Mouse (Mus musculus) testis, postnatal 10 days (tissue): Measurements from ENCODE around the gene Gemin8.

ENCODE experiments used
- DNase-seq: peaks from one replicate; pipeline ENCODE4 v3.0.0; 2021; ENCODE audit warnings: low spot score

Gemin8 gene

GRCm38 (mm10) chrX:166169892-166170799, at the start of gene Gemin8:
TSS of gene Gemin8 (plus strand) at chrX:166170454.
- peak; percentile 93 for DNase-seq

GRCm38 (mm10) chrX:166147158-166147846, 23.0 kb upstream of the Gemin8 start:
- DNase-seq: no peak

DNA sequence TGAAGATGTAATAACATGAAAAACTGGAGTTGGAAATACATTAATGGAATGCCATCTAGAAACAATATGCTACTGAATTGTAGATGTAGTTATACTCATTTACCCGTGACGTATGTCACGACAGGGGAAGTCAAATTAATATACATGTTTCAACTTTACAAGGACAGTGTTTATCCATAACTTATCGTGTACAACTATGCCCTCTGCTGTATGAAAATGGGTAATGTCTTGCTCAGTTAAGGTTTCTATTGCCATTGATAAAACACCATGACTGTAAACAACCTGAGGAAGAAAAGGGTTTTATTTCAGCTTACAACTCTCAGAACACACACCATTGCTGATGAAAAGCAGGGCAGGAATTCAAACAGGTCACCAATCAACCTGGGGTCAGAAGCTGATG, 7.5 kb upstream of the Gemin8 start:
- no peak for DNase-seq

DNA sequence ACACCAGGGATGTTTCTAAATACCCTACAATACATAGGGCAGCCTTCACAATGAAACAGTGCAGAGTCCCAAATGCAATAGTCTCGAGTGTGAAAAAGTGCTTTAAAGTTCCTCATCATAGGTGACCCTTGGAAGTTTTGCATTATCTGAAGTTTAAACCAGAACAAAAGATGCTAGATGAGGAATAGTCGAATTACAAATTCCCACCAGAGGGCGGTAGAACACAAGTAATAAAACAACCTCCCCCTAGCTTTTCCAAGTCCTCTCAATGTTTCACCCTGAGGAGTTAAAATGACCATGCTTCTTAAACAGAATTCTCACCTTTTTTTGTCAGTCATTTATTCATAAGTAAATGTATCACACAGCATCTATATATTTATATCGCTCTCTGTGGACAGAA, 2.9 kb upstream of the Gemin8 start:
- DNase-seq: peak; percentile 40

GRCm38 (mm10) chrX:166167923-166168322, 2.3 kb upstream of the Gemin8 start:
- no peak for DNase-seq

- no peak for DNase-seq
Observed at GRCm38 (mm10) chrX:166170800-166171738, 815 bp downstream of the Gemin8 start.

- no peak for DNase-seq
Observed at GRCm38 (mm10) chrX:166172041-166172440, 1.8 kb downstream of the Gemin8 start.

DNA sequence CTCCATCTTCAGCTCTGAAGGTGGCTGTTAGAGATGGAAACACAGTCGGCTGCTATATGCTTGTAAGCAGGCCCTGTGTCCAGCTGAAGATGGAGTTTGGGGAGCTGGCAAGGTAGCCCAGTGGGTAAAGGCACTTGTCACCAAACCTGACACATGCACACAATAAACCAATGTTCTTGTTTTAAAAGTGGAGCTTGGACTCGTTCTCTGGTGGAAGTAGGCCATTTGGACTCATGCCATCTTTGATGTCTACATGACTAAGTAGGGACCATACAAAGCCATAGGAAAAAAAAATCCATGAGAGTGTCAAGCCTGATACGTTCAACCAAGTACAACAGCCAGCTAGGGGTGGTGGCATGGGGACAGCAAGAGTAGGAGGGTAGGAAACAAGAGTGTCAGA, 2.4 kb downstream of the Gemin8 start:
- DNase-seq: no peak

DNA sequence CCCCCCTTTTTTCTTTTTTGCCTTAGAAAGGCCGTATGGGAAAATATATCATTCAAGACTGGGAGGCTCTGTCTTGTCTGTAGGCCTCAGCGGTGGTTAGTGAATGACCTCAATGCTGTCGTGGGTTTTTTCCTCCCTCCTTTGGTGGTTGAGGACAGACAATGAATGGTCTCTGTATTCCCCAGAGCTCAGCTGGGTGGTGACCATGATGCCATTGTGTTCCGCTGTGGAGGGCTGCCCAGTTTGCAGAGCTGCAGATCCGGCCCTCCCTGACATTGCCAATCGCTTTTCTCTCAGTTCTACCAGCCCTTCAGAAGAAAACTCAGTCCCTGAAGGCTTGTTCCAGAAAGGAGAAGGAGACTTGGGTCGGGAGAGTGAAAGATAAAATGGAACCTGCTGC, 3.5 kb downstream of the Gemin8 start:
- no peak for DNase-seq

- DNase-seq: no peak
Observed at GRCm38 (mm10) chrX:166177929-166178328, 7.7 kb downstream of the Gemin8 start.

- DNase-seq: no peak
Observed at GRCm38 (mm10) chrX:166183094-166183493, 12.8 kb downstream of the Gemin8 start.

DNA sequence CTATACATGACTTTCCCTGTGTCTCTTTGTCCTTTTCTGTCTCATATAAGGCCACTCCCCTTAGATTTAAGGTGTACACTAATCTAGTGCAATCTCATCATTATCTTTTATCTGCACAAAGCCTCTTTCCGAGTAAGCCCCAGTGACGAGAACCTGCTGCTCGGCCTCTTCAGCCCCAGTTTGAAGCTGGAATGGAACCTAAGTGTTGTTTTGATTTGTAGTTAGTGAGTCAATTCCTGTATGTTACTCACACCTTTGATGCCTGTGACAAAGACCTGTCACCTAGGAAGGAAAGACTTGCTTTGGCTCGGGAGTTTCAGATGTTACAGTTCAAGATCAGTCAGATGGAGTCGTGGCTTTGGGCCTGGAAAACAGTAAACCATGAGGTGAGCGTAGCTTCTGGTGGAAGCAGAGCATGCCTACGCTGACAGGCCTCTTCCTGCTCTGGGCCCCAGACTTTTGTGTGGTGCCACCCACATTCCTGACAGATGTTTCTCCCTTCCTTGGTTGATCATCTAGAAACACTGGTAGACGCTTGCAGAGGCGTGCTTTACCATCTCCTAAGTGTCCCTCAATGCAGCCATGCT, 15.2 kb downstream of the Gemin8 start:
- no peak for DNase-seq

DNA sequence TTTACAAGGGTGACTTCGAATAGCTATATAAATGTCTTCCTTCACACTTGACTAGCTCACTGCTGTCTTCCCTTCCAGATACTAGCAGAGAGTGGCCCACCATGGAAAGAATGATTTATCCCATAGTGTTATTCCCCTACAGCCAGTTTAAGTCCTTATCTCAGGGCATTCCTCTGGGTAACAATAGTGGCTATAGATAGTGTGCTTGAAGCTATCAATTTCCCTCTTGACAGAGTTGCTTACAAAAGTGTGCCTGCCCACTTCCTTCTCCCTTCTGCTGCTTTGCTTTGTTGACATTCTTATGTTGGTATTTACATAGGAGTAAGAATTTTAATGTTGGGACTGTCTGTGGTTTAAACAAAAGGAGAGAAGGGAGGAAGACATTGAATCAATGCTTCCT, 17.5 kb downstream of the Gemin8 start:
- no peak for DNase-seq

- no peak for DNase-seq
Observed at GRCm38 (mm10) chrX:166196327-166196726, 26.1 kb downstream of the Gemin8 start.

- no peak for DNase-seq
Observed at GRCm38 (mm10) chrX:166198266-166198665, 28.0 kb downstream of the Gemin8 start.

- DNase-seq: no peak
Observed at GRCm38 (mm10) chrX:166199812-166200211, 29.6 kb downstream of the Gemin8 start.

GRCm38 (mm10) chrX:166214576-166214975, 44.3 kb downstream of the Gemin8 start:
- no peak for DNase-seq

- no peak for DNase-seq
Observed at GRCm38 (mm10) chrX:166216248-166216647, 46.0 kb downstream of the Gemin8 start.

GRCm38 (mm10) chrX:166216720-166217119, 46.5 kb downstream of the Gemin8 start:
- no peak for DNase-seq

DNA sequence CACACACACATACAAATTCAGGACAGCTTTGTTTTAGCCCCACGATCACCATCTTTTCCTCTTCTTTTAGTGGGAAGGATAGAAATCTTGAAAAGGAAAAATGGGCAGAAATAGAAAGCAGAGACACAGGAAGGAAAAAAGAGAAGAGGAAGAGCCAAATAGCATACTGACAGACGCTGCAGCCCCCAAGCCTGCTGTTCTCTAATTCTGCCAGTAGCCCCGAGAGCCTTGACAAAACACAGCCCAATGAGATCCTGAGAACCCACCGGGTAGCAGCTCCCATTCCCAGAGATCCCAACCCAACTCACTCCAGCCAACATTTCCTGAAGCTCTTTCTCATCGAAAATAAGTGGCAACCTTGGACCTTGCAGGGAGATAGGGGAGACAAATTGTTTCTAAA, 49.1 kb downstream of the Gemin8 start:
- DNase-seq: no peak

DNA sequence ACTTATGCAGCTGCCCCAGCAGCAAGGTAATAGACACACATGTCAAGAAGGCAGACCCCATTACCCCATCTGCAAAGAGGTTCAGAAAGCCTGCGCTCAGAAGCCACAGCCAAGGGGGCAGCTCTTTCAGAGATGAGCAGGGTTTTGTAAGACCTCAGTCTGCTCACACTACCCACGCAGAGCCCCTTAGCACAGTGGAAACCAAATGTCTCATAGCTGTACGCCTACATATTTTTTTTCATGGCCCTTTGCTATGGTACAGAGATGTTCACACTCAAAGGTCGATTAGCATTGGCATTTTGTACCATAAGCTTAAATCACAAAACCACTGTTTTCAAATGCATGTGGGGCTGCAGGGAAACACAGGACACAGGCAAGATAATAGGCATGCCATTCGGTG, 56.6 kb downstream of the Gemin8 start:
- DNase-seq: no peak

DNA sequence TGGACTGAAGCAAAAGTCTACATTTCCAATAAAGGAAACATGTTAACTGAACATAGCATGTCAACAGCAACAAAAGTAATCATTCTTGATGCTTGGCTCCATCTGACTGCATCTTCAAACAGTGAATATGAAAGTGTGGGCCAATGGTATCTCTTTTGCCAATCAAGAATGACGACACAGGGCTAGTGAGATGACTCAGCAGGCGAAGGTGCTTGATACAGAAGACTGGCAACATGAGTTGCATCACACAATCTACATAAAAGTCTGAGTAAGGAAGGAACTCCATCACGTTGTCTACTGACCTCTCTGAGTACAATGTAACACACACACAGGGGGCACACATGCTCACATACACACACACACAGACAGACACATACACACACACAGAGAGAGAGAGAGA, 59.5 kb downstream of the Gemin8 start:
- no peak for DNase-seq
